Mouse (Mus musculus) lung, adult 2 months (tissue): ENCODE data around the gene B3glct.

ENCODE experiments used
- CTCF ChIP-seq: fragments of 200-500 bp; IDR thresholded peaks from 2 replicates; pipeline ENCODE4 v1.5.1; 2011; ENCODE audit warnings: mild to moderate bottlenecking, low read length, control low read depth; ENCODE audit not compliant: insufficient read depth
- POLR2A ChIP-seq: fragments of 200-500 bp; IDR thresholded peaks from 2 replicates; pipeline ENCODE4 v1.6.1; 2011; ENCODE audit warnings: low read depth, mild to moderate bottlenecking, control low read depth, low read length, borderline replicate concordance; ENCODE audit errors: extremely low read depth

DNA sequence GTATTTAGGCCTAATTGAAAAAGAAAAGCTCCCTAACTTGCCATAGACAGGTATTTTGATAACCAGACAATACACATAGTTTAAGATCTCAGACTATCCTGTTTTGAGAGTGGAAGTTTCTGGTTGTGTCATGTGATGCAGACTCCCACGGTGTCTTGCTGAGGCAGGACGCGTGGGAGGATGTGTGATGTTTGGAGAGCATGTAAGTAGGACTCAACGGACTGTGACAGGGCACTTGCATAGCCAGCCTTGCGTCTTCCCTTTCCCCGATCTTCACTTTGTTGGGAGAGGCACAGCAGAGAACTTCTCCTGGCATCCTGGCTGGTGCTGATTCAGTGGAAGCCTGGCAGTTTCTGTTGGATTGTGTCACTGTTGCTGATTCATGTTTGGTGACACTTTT is 101.7 kb downstream of the B3glct start:
- TF ChIP-seq CTCF = no peak
- no peak for TF ChIP-seq POLR2A
